Mouse (Mus musculus): ENCODE measurements around the gene Asb16. TPM values are rescaled to one million over a fixed set of nuclear protein-coding genes. Genes with fewer than 3 reads are reported as not detected.

Gene Asb16
- 0.06 and 0.08 TPM in 2 replicates for polyA plus RNA-seq (2015; fragmentation: Nextera tagmentation; extraction: Ambion mirVana)

DNA sequence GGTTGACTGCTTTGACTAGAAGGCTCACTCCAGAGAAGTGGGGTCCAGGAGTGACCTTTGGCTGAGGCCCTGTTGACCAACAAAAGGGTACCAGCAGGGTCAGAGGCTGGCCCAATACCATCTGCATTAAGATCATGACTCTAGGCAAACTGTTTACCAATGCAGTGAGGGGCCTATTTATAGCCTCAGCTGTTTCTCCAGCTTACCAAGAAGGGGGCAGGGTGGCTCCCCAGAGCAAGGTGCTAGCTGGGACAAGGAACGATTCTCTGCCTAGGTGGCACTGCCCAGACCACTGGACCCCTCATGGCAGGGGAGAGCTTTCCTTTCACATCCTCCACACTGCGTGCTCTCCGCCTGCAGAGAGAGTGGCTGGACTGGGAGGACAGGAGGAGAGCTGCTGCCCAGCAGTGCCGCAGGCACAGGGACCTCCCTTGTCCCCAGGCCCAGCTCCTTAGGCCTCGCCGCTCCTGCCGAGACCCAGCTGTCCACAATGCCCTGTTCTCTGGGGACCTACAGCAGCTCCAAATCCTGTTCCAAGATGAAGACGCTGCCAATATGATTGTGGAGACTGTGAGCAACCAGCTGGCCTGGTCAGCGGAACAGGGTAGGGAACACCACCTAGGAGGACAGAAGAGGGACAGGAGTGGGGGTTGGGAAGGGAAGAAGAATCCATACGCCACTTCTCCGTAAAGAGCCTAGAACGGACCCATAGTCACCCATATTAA, at the start of gene Asb16:
Gene Asb16 (plus strand): TSS at position 224 of the 725 bp plus-strand sequence.
- H3K36me3 ChIP-seq, result peaks cover 19% of the 10 kb centered on the region
- DNase-seq, result no peak
- H3K9me3 ChIP-seq (replicated peaks), result no peaks in the 10 kb centered on the region
- ATAC-seq (ENCODE audit: low read depth), result no peak
- WGBS (ENCODE audit: insufficient replicate concordance), result 78% methylated on average over 12 of the region's 12 CpGs
- H3K9ac ChIP-seq, result no peak within 1 kb of the TSS
- 0 out of 2 replicates have a peak, but pooled peaks cover 5% of the 10 kb centered on the region for H3K27me3 ChIP-seq
- H3K4me1 ChIP-seq (replicated peaks), result peaks cover 17% of the 10 kb centered on the region
- no peak within 1 kb of the TSS for H3K27ac ChIP-seq
- no peak within 1 kb of the TSS for H3K4me2 ChIP-seq
- no peak within 1 kb of the TSS for H3K4me3 ChIP-seq (replicated peaks)

- peak overlapping the region; percentile 69 for H3K9ac ChIP-seq
- H3K36me3 ChIP-seq, result no peaks in the 10 kb centered on the region
- peak overlapping the region; percentile 85 for H3K4me2 ChIP-seq
- ATAC-seq (ENCODE audit: low read depth) (peak; percentile 85), DNase-seq (peak; percentile 78)
- no peaks in the 10 kb centered on the region for H3K9me3 ChIP-seq (replicated peaks)
- peaks cover 4% of the 10 kb centered on the region; the same call in 1 of the 2 replicates for H3K27me3 ChIP-seq
- WGBS (ENCODE audit: insufficient replicate concordance), result 0% methylated on average over 10 of the region's 10 CpGs
- peak overlapping the region; percentile 71 for H3K27ac ChIP-seq
- H3K4me1 ChIP-seq (replicated peaks), result peaks cover 94% of the 10 kb centered on the region
- peak overlapping the region; percentile 61 for H3K4me3 ChIP-seq (replicated peaks)
Observed at GRCm38 (mm10) chr11:102218783-102219182, 49.8 kb upstream of the Asb16 start.

- DNase-seq, result no peak
- Histone ChIP-seq H3K27ac (peak overlapping the region; percentile 71), H3K4me3 (replicated peaks) (peak overlapping the region; percentile 61), H3K36me3 (no peaks in the 10 kb centered on the region), H3K4me1 (replicated peaks) (peaks cover 94% of the 10 kb centered on the region), H3K9ac (peak overlapping the region; percentile 69), H3K9me3 (replicated peaks) (no peaks in the 10 kb centered on the region), H3K27me3 (peaks cover 4% of the 10 kb centered on the region), H3K4me2 (peak overlapping the region; percentile 85)
- no peak for ATAC-seq (ENCODE audit: low read depth)
- WGBS (ENCODE audit: insufficient replicate concordance), result 52% methylated on average over 14 of the region's 14 CpGs
Observed at GRCm38 (mm10) chr11:102219247-102219993, 49.1 kb upstream of the Asb16 start.

DNA sequence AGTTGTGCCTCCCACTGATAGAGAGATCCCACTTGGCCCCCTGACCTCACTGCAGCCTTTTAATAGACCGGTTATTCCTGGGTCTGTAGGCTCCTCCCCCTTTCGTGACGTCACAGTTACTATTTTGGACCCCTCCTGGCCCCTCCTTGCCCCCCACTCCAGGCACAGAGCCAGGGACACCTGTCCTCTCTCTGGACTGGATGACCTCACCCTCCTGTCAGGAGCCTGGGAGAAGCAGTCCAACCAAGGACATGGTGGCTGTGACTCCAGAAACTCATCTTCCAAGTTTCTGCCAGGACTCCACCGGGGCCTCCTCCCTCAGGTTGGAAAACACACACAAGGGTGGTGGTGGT, 48.6 kb upstream of the Asb16 start:
- DNase-seq, result no peak
- Histone ChIP-seq H3K9ac (no peak overlapping the region), H3K4me2 (0 out of 2 replicates have a peak overlapping the region, but pooled peaks have one; percentile 85), H3K27ac (no peak overlapping the region), H3K4me1 (replicated peaks) (peaks cover 94% of the 10 kb centered on the region), H3K27me3 (peaks cover 10% of the 10 kb centered on the region), H3K9me3 (replicated peaks) (no peaks in the 10 kb centered on the region), H3K4me3 (replicated peaks) (no peak overlapping the region), H3K36me3 (no peaks in the 10 kb centered on the region)
- no peak for ATAC-seq (ENCODE audit: low read depth)
- 39% methylated on average over 4 of the region's 4 CpGs for WGBS (ENCODE audit: insufficient replicate concordance)

DNA sequence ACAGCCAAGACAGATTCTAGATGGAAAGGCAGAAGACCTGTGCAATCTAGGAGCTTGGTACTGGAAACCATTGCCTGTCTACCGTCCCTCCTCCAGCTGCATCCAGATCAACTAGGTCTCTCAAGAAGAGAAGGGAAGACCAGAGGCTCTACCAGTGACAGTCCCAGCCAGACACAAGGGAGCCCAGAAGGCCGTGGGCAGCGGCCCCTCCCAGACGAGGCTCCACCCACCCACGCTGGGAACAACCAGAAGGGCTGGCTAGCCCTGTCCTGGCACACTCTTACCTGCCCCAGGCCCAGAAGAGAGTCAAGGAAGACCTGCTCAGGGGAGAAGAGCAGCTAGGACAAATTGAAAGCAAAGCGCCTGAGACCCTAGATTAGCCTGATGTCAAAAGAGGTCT, 48.1 kb upstream of the Asb16 start:
- H3K4me1 ChIP-seq (replicated peaks), result peaks cover 92% of the 10 kb centered on the region
- peaks cover 13% of the 10 kb centered on the region for H3K27me3 ChIP-seq
- WGBS (ENCODE audit: insufficient replicate concordance), result 36% methylated on average over 6 of the region's 6 CpGs
- no peaks in the 10 kb centered on the region for H3K36me3 ChIP-seq
- no peak overlapping the region for H3K4me3 ChIP-seq (replicated peaks)
- no peaks in the 10 kb centered on the region for H3K9me3 ChIP-seq (replicated peaks)
- H3K4me2 ChIP-seq, result 0 out of 2 replicates have a peak overlapping the region, but pooled peaks have one; percentile 85
- H3K9ac ChIP-seq, result 0 out of 2 replicates have a peak overlapping the region, but pooled peaks have one; percentile 11
- H3K27ac ChIP-seq, result no peak overlapping the region
- DNase-seq (no peak), ATAC-seq (ENCODE audit: low read depth) (no peak)

- ATAC-seq (ENCODE audit: low read depth) (no peak), DNase-seq (no peak)
- Histone ChIP-seq H3K4me3 (replicated peaks) (no peak overlapping the region), H3K9me3 (replicated peaks) (no peaks in the 10 kb centered on the region), H3K4me1 (replicated peaks) (peaks cover 87% of the 10 kb centered on the region), H3K9ac (no peak overlapping the region), H3K27ac (no peak overlapping the region), H3K27me3 (peaks cover 19% of the 10 kb centered on the region), H3K4me2 (no peak overlapping the region), H3K36me3 (no peaks in the 10 kb centered on the region)
- WGBS (ENCODE audit: insufficient replicate concordance), result 57% methylated on average over 8 of the region's 8 CpGs
Observed at GRCm38 (mm10) chr11:102221243-102221953, 47.1 kb upstream of the Asb16 start.

DNA sequence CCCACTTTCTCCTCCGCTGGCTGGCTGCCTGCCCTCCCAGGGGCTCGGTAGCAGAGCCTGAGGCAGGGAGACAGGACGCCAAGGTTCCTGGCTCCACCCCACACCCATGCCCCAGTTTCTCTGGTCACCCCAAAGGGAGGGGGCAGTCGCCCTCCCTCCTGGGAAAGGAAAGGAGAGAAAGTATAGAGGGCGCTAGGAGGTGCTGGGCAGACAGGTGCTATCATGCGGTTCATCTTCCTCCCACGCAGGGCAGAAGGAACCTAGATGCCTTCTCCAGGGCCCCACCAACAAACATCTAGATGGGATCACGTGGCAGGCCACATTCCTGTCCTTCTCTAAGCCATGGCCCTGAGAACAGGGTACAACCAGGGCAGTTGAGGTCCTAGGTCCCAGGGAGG, 46.6 kb upstream of the Asb16 start:
- no peak overlapping the region for H3K27ac ChIP-seq
- no peak overlapping the region for H3K9ac ChIP-seq
- DNase-seq (no peak), ATAC-seq (ENCODE audit: low read depth) (no peak)
- WGBS (ENCODE audit: insufficient replicate concordance), result 50% methylated on average over 8 of the region's 8 CpGs
- no peaks in the 10 kb centered on the region for H3K9me3 ChIP-seq (replicated peaks)
- peaks cover 25% of the 10 kb centered on the region for H3K27me3 ChIP-seq
- no peaks in the 10 kb centered on the region for H3K36me3 ChIP-seq
- H3K4me2 ChIP-seq, result no peak overlapping the region
- H3K4me3 ChIP-seq (replicated peaks), result no peak overlapping the region
- peaks cover 82% of the 10 kb centered on the region for H3K4me1 ChIP-seq (replicated peaks)

- ATAC-seq (ENCODE audit: low read depth), result no peak
- peak; percentile 42 for DNase-seq
- Histone ChIP-seq H3K4me1 (replicated peaks) (peaks cover 80% of the 10 kb centered on the region), H3K27me3 (peaks cover 37% of the 10 kb centered on the region), H3K9me3 (replicated peaks) (no peaks in the 10 kb centered on the region), H3K9ac (no peak overlapping the region; the same call in 1 of the 2 replicates), H3K4me2 (no peak overlapping the region), H3K27ac (no peak overlapping the region), H3K36me3 (no peaks in the 10 kb centered on the region), H3K4me3 (replicated peaks) (no peak overlapping the region)
- WGBS (ENCODE audit: insufficient replicate concordance), result 14% methylated on average over 6 of the region's 6 CpGs
Observed at GRCm38 (mm10) chr11:102223166-102223565, 45.4 kb upstream of the Asb16 start.

DNA sequence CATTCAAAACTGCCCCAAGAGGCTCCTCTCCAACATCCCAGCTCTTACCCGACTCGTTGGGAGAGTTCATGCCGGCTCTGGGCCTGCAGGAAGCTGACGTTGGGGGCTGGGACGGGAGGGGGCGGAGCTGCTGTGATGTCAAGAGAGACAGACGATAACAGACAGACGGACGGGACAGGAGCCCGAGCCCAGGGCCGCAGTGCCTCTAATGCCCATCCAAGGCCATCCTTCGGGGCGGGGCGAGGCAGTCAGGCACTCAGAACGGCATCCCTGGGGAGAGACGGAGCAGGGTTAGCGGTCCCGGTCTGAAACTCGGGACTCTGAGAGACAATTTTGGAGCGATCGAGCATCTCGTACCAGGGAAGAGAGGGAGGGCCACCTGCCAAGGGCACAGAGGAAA, 43.9 kb upstream of the Asb16 start:
- Histone ChIP-seq H3K27ac (no peak overlapping the region), H3K9me3 (replicated peaks) (no peaks in the 10 kb centered on the region), H3K27me3 (peaks cover 51% of the 10 kb centered on the region), H3K9ac (0 out of 2 replicates have a peak overlapping the region, but pooled peaks have one; percentile 19), H3K4me2 (peak overlapping the region; percentile 54), H3K4me1 (replicated peaks) (peaks cover 79% of the 10 kb centered on the region), H3K36me3 (no peaks in the 10 kb centered on the region), H3K4me3 (replicated peaks) (peak overlapping the region; percentile 33)
- ATAC-seq (ENCODE audit: low read depth), result 0 out of 2 replicates have a peak, but pooled peaks have one; percentile 4
- WGBS (ENCODE audit: insufficient replicate concordance), result 9% methylated on average over 22 of the region's 22 CpGs
- peak; percentile 25 for DNase-seq

- Histone ChIP-seq H3K4me2 (peak overlapping the region; percentile 54), H3K36me3 (no peaks in the 10 kb centered on the region), H3K9me3 (replicated peaks) (no peaks in the 10 kb centered on the region), H3K27me3 (peaks cover 51% of the 10 kb centered on the region), H3K27ac (no peak overlapping the region), H3K4me1 (replicated peaks) (peaks cover 74% of the 10 kb centered on the region), H3K9ac (no peak overlapping the region), H3K4me3 (replicated peaks) (peak overlapping the region; percentile 33; the same call in 1 of the 2 replicates)
- DNase-seq, result no peak
- 63% methylated on average over 5 of the region's 5 CpGs for WGBS (ENCODE audit: insufficient replicate concordance)
- no peak for ATAC-seq (ENCODE audit: low read depth)
Observed at GRCm38 (mm10) chr11:102225221-102225620, 43.3 kb upstream of the Asb16 start.
